Mouse (Mus musculus) kidney, embryonic 14.5 days (tissue): Measurements from ENCODE around the gene Rybp. TPM values are rescaled to one million over a fixed set of nuclear protein-coding genes. Genes with fewer than 3 reads are reported as not detected.

Experiments used
- ATAC-seq: fragments of 200-750 bp; cut with Nextera tagmentation; 2 replicates; pipeline ENCODE4 v1.8.0; 2017; ENCODE audit warnings: moderate number of reproducible peaks, mild to moderate bottlenecking, moderate TSS enrichment, moderate library complexity; ENCODE audit not compliant: low FRiP score, low TSS enrichment
- H3K27ac ChIP-seq: fragments of 300-500 bp; sonication (generic); 2 replicates; pipeline ENCODE4 v1.5.1; 2014; ENCODE audit warnings: low read depth, mild to moderate bottlenecking, low read length, moderate library complexity, mixed read lengths
- H3K27me3 ChIP-seq: fragments of 300-500 bp; sonication (generic); 2 replicates; pipeline ENCODE4 v1.6.1; 2014; ENCODE audit warnings: mild to moderate bottlenecking, low read length; ENCODE audit not compliant: control insufficient read depth, insufficient read depth
- H3K36me3 ChIP-seq: fragments of 300-500 bp; sonication (generic); 2 replicates; pipeline ENCODE4 v1.6.1; 2014; ENCODE audit warnings: low read length, mixed read lengths; ENCODE audit not compliant: control insufficient read depth, insufficient read depth
- H3K4me1 ChIP-seq: fragments of 300-500 bp; sonication (generic); 2 replicates; pipeline ENCODE4 v1.6.1; 2014; ENCODE audit warnings: low read length, mixed read lengths; ENCODE audit not compliant: control insufficient read depth, insufficient read depth
- H3K4me2 ChIP-seq: fragments of 300-500 bp; sonication (generic); replicated peaks from 2 replicates; pipeline ENCODE4 v1.6.1; 2014; ENCODE audit warnings: low read depth, mild to moderate bottlenecking, low read length
- H3K4me3 ChIP-seq: fragments of 300-500 bp; sonication (generic); 2 replicates; pipeline ENCODE4 v1.5.1; 2014; ENCODE audit warnings: mild to moderate bottlenecking, low read length
- H3K9ac ChIP-seq: fragments of 300-500 bp; sonication (generic); 2 replicates; pipeline ENCODE4 v1.6.1; 2014; ENCODE audit warnings: low read depth, mild to moderate bottlenecking, low read length, moderate library complexity
- H3K9me3 ChIP-seq: fragments of 300-500 bp; sonication (generic); 2 replicates; pipeline ENCODE4 v1.6.1; 2016; ENCODE audit warnings: low read length; ENCODE audit not compliant: control insufficient read depth
- WGBS: fragments of 180-500 bp; shearing (Covaris S2); extraction: QIAGEN DNeasy Blood & Tissue Kit; methylation state at CpG from one replicate; pipeline ENCODE4 v1.1.7; 2014; 5-methylcytosine and 5-hydroxymethylcytosine counted together
- polyA plus RNA-seq: library from polyadenylated mRNA; unstranded; fragments of >200 nt; fragmentation: Nextera tagmentation; extraction: Ambion mirVana; gene quantifications from 2 replicates; pipeline ENCODE4 v1.2.1, GENCODE M21; 2014

Gene Rybp
- polyA plus RNA-seq, 1 experiment from 2014 or later, result 12.8 TPM

GRCm38 (mm10) chr6:100235036-100235435, 52.2 kb downstream of the Rybp start:
- Histone ChIP-seq H3K4me2 (no peak overlapping the region), H3K4me1 (no peaks in the 10 kb centered on the region; the same call in 1 of the 2 replicates), H3K36me3 (peaks cover 2% of the 10 kb centered on the region; the same call in 1 of the 2 replicates), H3K27me3 (no peaks in the 10 kb centered on the region), H3K27ac (no peak overlapping the region), H3K9me3 (no peaks in the 10 kb centered on the region), H3K9ac (no peak overlapping the region), H3K4me3 (no peak overlapping the region)
- ATAC-seq, result no peak

- Histone ChIP-seq H3K9ac (no peak overlapping the region), H3K27ac (no peak overlapping the region), H3K36me3 (peaks cover 2% of the 10 kb centered on the region; the same call in 1 of the 2 replicates), H3K9me3 (no peaks in the 10 kb centered on the region), H3K4me2 (no peak overlapping the region), H3K4me1 (no peaks in the 10 kb centered on the region), H3K27me3 (no peaks in the 10 kb centered on the region), H3K4me3 (no peak overlapping the region)
- 84% methylated on average over 3 of the region's 3 CpGs for WGBS
- no peak for ATAC-seq
Measured at GRCm38 (mm10) chr6:100233522-100233921, 53.8 kb downstream of the Rybp start.

DNA sequence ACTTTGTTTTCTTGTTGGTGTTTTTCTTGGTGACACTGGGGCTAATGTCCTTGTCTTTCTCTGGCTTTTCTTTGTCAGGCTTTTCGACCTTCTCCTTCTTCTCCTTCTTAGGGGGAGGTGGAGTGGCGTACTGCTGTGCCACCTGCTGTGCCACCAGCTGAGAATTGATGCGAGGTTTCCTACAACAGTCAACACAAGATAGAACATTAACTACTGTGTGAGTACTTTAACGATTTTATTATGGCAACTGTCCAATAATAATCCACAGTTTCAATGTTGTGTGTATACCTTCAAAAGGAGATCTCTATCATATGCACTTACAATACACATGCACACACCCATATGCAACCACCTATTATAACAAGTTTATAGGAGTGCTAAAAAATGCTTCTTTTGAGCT, 54.2 kb downstream of the Rybp start:
- Histone ChIP-seq H3K4me2 (no peak overlapping the region), H3K27ac (no peak overlapping the region), H3K4me1 (no peaks in the 10 kb centered on the region), H3K36me3 (peaks cover 2% of the 10 kb centered on the region; the same call in 1 of the 2 replicates), H3K9me3 (no peaks in the 10 kb centered on the region), H3K9ac (no peak overlapping the region), H3K4me3 (no peak overlapping the region), H3K27me3 (no peaks in the 10 kb centered on the region)
- 65% methylated on average over 4 of the region's 4 CpGs for WGBS
- no peak for ATAC-seq

GRCm38 (mm10) chr6:100226204-100226603, 61.1 kb downstream of the Rybp start:
- Histone ChIP-seq H3K4me2 (no peak overlapping the region), H3K27me3 (no peaks in the 10 kb centered on the region), H3K36me3 (no peaks in the 10 kb centered on the region), H3K4me3 (no peak overlapping the region), H3K27ac (no peak overlapping the region), H3K9me3 (no peaks in the 10 kb centered on the region), H3K9ac (no peak overlapping the region), H3K4me1 (peaks cover 6% of the 10 kb centered on the region; the same call in 1 of the 2 replicates)
- ATAC-seq, result no peak
- WGBS, result 64% methylated on average over 2 of the region's 2 CpGs

- no peak overlapping the region for H3K9ac ChIP-seq
- ATAC-seq, result no peak
- no peaks in the 10 kb centered on the region for H3K9me3 ChIP-seq
- peaks cover 17% of the 10 kb centered on the region for H3K4me1 ChIP-seq
- H3K4me3 ChIP-seq, result no peak overlapping the region
- H3K36me3 ChIP-seq, result no peaks in the 10 kb centered on the region
- no peaks in the 10 kb centered on the region for H3K27me3 ChIP-seq
- no peak overlapping the region for H3K4me2 ChIP-seq
- WGBS, result 93% methylated on average over 6 of the region's 6 CpGs
- no peak overlapping the region for H3K27ac ChIP-seq
Measured at GRCm38 (mm10) chr6:100223932-100224331, 63.4 kb downstream of the Rybp start.

GRCm38 (mm10) chr6:100223435-100223834, 63.9 kb downstream of the Rybp start:
- Histone ChIP-seq H3K27me3 (no peaks in the 10 kb centered on the region), H3K4me3 (no peak overlapping the region), H3K36me3 (no peaks in the 10 kb centered on the region), H3K9ac (no peak overlapping the region), H3K4me2 (no peak overlapping the region), H3K4me1 (peaks cover 22% of the 10 kb centered on the region), H3K9me3 (no peaks in the 10 kb centered on the region), H3K27ac (no peak overlapping the region)
- ATAC-seq, result no peak
- WGBS, result 86% methylated on average over 10 of the region's 10 CpGs

DNA sequence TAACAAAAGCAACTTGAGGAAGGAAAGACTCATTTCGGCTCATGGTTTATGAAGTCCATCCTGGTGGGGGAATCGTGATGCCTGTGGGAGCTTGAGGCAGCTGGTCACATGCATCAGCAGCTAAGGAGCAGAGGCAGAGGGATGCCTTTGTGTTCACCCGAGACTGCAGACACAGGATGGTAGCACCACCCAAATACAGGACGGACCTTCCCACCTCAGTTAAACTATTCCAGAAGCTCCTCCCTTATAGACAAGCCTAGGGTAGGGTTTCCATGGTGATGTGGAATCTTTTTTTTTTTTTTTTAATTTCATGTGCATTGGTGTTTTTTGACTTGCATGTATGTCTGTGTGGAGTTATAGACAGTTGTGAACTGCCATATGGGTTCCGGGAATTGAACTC, 64.4 kb downstream of the Rybp start:
- H3K4me3 ChIP-seq, result no peak overlapping the region
- H3K36me3 ChIP-seq, result no peaks in the 10 kb centered on the region
- no peaks in the 10 kb centered on the region for H3K9me3 ChIP-seq
- no peak overlapping the region for H3K9ac ChIP-seq
- 82% methylated on average over 5 of the region's 5 CpGs for WGBS
- no peaks in the 10 kb centered on the region for H3K27me3 ChIP-seq
- H3K27ac ChIP-seq, result no peak overlapping the region
- peaks cover 27% of the 10 kb centered on the region for H3K4me1 ChIP-seq
- no peak overlapping the region for H3K4me2 ChIP-seq
- ATAC-seq, result no peak

- H3K4me1 ChIP-seq, result peaks cover 38% of the 10 kb centered on the region
- no peaks in the 10 kb centered on the region for H3K27me3 ChIP-seq
- H3K36me3 ChIP-seq, result no peaks in the 10 kb centered on the region
- H3K4me2 ChIP-seq, result no peak overlapping the region
- ATAC-seq, result no peak
- no peak overlapping the region for H3K27ac ChIP-seq
- 54% methylated on average over 4 of the region's 4 CpGs for WGBS
- no peak overlapping the region for H3K4me3 ChIP-seq
- H3K9me3 ChIP-seq, result no peaks in the 10 kb centered on the region
- no peak overlapping the region for H3K9ac ChIP-seq
Measured at GRCm38 (mm10) chr6:100221803-100222202, 65.5 kb downstream of the Rybp start.

- no peaks in the 10 kb centered on the region for H3K36me3 ChIP-seq
- ATAC-seq, result no peak
- peaks cover 39% of the 10 kb centered on the region for H3K4me1 ChIP-seq
- no peaks in the 10 kb centered on the region for H3K27me3 ChIP-seq
- no peak overlapping the region for H3K4me2 ChIP-seq
- no peaks in the 10 kb centered on the region for H3K9me3 ChIP-seq
- no peak overlapping the region for H3K4me3 ChIP-seq
- no peak overlapping the region for H3K9ac ChIP-seq
- WGBS, result 32% methylated on average over 14 of the region's 14 CpGs
- no peak overlapping the region for H3K27ac ChIP-seq
Measured at GRCm38 (mm10) chr6:100220917-100221560, 66.2 kb downstream of the Rybp start.
